Mouse (Mus musculus) monocyte, adult 59 days (primary cell): ENCODE data around the gene Ppif. TPM values are rescaled to one million over a fixed set of nuclear protein-coding genes. Genes with fewer than 3 reads are reported as not detected.

Experiments used
- total RNA-seq, 2 experiments: library from RNA; stranded (reverse); gene quantifications; one replicate each; pipeline ENCODE4 v1.2.4; 2023

Gene Ppif
- total RNA-seq = 10 to 100 TPM; 16.0 to 16.4 TPM

GRCm38 (mm10) chr14:25693888-25694568 lies at the start of gene Ppif:
Ppif (plus strand) TSS chr14:25694154.

Other genes starting within 250 kb of the Ppif start
- 100 to 1,000 TPM; 253 to 290 TPM for gene Zmiz1, start 235.0 kb upstream of the Ppif start, total RNA-seq
- 10 to 100 TPM; 36.3 to 37.7 TPM for gene Zcchc24, start 74.9 kb downstream of the Ppif start, total RNA-seq
- gene Anxa11, start 148.0 kb downstream of the Ppif start, total RNA-seq = 100 to 1,000 TPM; 104 to 106 TPM
- not detected for gene Plac9a, start 208.9 kb downstream of the Ppif start, total RNA-seq
- gene Tmem254a, start 233.5 kb downstream of the Ppif start, total RNA-seq = 1 to 10 TPM in 1 of 2 experiments, under 1 TPM in 1; 0.55 to 1.2 TPM
- not detected for gene Cphx1, start 244.2 kb downstream of the Ppif start, total RNA-seq